Mouse (Mus musculus): ENCODE results near the gene Lyar. TPM values are rescaled to one million over a fixed set of nuclear protein-coding genes. Genes with fewer than 3 reads are reported as not detected.
A peak's percentile ranks its signal among the peaks of the same experiment; 100 is the strongest.

Gene Lyar
- total RNA-seq, 2 experiments from 2014 or later, result 9.9 to 11.3 TPM

- no peak for DNase-seq (ENCODE audit: low spot score in 2 of 2)
- TF ChIP-seq CTCF (conservative IDR thresholded peaks at IDR 0.05), result no peak
- peak overlapping the region; percentile 46; the same call in 1 of the 2 replicates for H3K27ac ChIP-seq
- no peak overlapping the region for H3K4me3 ChIP-seq
These were observed 8.6 kb upstream of the Lyar start for GRCm38 (mm10) chr5:38211691-38212090.

- Histone ChIP-seq H3K27ac (peak overlapping the region; percentile 70), H3K4me3 (no peak overlapping the region)
- no peak for TF ChIP-seq CTCF (conservative IDR thresholded peaks at IDR 0.05)
- peak; percentile 47 to 58 for DNase-seq (ENCODE audit: low spot score in 2 of 2)
These were observed 7.3 kb upstream of the Lyar start for GRCm38 (mm10) chr5:38213009-38213408.

GRCm38 (mm10) chr5:38219771-38220307, 431 bp upstream of the Lyar start:
- TF ChIP-seq CTCF (conservative IDR thresholded peaks at IDR 0.05), result no peak
- peak overlapping the region; percentile 76 for H3K4me3 ChIP-seq
- peak overlapping the region; percentile 94 for H3K27ac ChIP-seq
- no peak for DNase-seq (ENCODE audit: low spot score in 2 of 2)

GRCm38 (mm10) chr5:38235422-38235821, 15.2 kb downstream of the Lyar start:
- no peak overlapping the region for H3K27ac ChIP-seq
- no peak overlapping the region for H3K4me3 ChIP-seq
- TF ChIP-seq CTCF (conservative IDR thresholded peaks at IDR 0.05), result peak; percentile 87
- peak in 1 of 2 experiments; percentile 66 for DNase-seq (ENCODE audit: low spot score in 2 of 2)

- Histone ChIP-seq H3K4me3 (no peak overlapping the region), H3K27ac (no peak overlapping the region)
- DNase-seq (ENCODE audit: low spot score in 2 of 2), result no peak
- TF ChIP-seq CTCF (conservative IDR thresholded peaks at IDR 0.05), result peak; percentile 53
These were observed 16.4 kb downstream of the Lyar start for GRCm38 (mm10) chr5:38236627-38237026.

GRCm38 (mm10) chr5:38240727-38241472, 20.6 kb downstream of the Lyar start:
- DNase-seq (ENCODE audit: low spot score in 2 of 2), result no peak
- no peak overlapping the region for H3K4me3 ChIP-seq
- no peak overlapping the region for H3K27ac ChIP-seq
- TF ChIP-seq CTCF (conservative IDR thresholded peaks at IDR 0.05), result no peak

GRCm38 (mm10) chr5:38241473-38241834, 21.2 kb downstream of the Lyar start:
- no peak for DNase-seq (ENCODE audit: low spot score in 2 of 2)
- no peak for TF ChIP-seq CTCF (conservative IDR thresholded peaks at IDR 0.05)

GRCm38 (mm10) chr5:38241966-38242365, 21.7 kb downstream of the Lyar start:
- no peak for DNase-seq (ENCODE audit: low spot score in 2 of 2)
- Histone ChIP-seq H3K27ac (no peak overlapping the region), H3K4me3 (no peak overlapping the region)
- no peak for TF ChIP-seq CTCF (conservative IDR thresholded peaks at IDR 0.05)

More at GRCm38 (mm10) chr5:38241473-38241834, 21.2 kb downstream of the Lyar start:
- no peak overlapping the region for H3K27ac ChIP-seq
- H3K4me3 ChIP-seq, result no peak overlapping the region

- TF ChIP-seq CTCF (conservative IDR thresholded peaks at IDR 0.05), result peak; percentile 70
- no peak for DNase-seq (ENCODE audit: low spot score in 2 of 2)
- Histone ChIP-seq H3K4me3 (no peak overlapping the region), H3K27ac (no peak overlapping the region)
These were observed 34.9 kb downstream of the Lyar start for GRCm38 (mm10) chr5:38255195-38255594.

GRCm38 (mm10) chr5:38255644-38256043, 35.4 kb downstream of the Lyar start:
- DNase-seq (ENCODE audit: low spot score in 2 of 2), result no peak
- no peak for TF ChIP-seq CTCF (conservative IDR thresholded peaks at IDR 0.05)
- Histone ChIP-seq H3K4me3 (no peak overlapping the region), H3K27ac (no peak overlapping the region)

- DNase-seq (ENCODE audit: low spot score in 2 of 2), result no peak
- no peak overlapping the region for H3K4me3 ChIP-seq
- no peak for TF ChIP-seq CTCF (conservative IDR thresholded peaks at IDR 0.05)
- H3K27ac ChIP-seq, result no peak overlapping the region
These were observed 36.3 kb downstream of the Lyar start for GRCm38 (mm10) chr5:38256551-38256950.

- no peak for TF ChIP-seq CTCF (conservative IDR thresholded peaks at IDR 0.05)
- no peak overlapping the region for H3K27ac ChIP-seq
- no peak for DNase-seq (ENCODE audit: low spot score in 2 of 2)
- no peak overlapping the region for H3K4me3 ChIP-seq
These were observed 37.9 kb downstream of the Lyar start for GRCm38 (mm10) chr5:38258034-38258772.

GRCm38 (mm10) chr5:38258773-38259146, 38.5 kb downstream of the Lyar start:
- Histone ChIP-seq H3K4me3 (no peak overlapping the region), H3K27ac (no peak overlapping the region)
- no peak for TF ChIP-seq CTCF (conservative IDR thresholded peaks at IDR 0.05)
- no peak for DNase-seq (ENCODE audit: low spot score in 2 of 2)

Data from layer of hippocampus, adult 2 months (tissue).